Mouse (Mus musculus) testis, adult 2 months (tissue): ENCODE data around the gene Tas2r137.

Experiments
- CTCF ChIP-seq: fragments of 200-500 bp; IDR thresholded peaks from 2 replicates; pipeline ENCODE4 v1.5.1; 2012; ENCODE audit warnings: low read depth, mild to moderate bottlenecking, inconsistent platforms, low read length, moderate library complexity; ENCODE audit not compliant: control insufficient read depth, insufficient read depth, insufficient replicate concordance
- POLR2A ChIP-seq: fragments of 200-500 bp; IDR thresholded peaks from 2 replicates; pipeline ENCODE4 v1.6.1; 2012; ENCODE audit warnings: low read depth, mild to moderate bottlenecking, inconsistent platforms, low read length, moderate library complexity; ENCODE audit not compliant: control insufficient read depth

DNA sequence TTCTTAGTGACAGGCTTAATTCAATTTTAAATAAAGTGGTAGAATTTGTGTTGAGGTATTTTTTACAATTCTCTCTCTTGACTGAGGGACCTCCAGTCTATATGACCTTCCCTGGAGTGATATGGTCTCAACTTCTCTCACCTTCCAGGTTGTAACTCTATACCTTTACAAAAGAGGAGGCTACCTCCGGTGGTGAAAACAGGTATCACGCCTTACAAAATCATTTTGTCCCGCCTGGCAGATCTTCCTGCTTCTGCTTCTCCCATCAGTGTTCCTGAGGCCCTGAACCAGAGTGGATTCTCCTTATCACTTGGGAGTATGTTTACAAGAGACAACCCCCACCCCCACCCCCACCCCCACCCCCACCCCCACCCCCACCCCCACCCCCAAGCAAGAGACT, 49.3 kb upstream of the Tas2r137 start:
- TF ChIP-seq CTCF, result no peak
- no peak for TF ChIP-seq POLR2A
